Mouse (Mus musculus) layer of hippocampus, adult 18-20 months (tissue): Measurements from ENCODE around the gene Rxra. TPM values are rescaled to one million over a fixed set of nuclear protein-coding genes. Genes with fewer than 3 reads are reported as not detected.
A peak's percentile ranks its signal among the peaks of the same experiment; 100 is the strongest.

Experiments used
- DNase-seq, 2 experiments: peaks; one replicate each; pipeline ENCODE4 v3.0.0; 2022; ENCODE audit warnings: low spot score in 2 of 2
- total RNA-seq, 2 experiments: library from RNA; stranded (reverse); gene quantifications; 2 replicates each; pipeline ENCODE4 v1.2.3; 2021

Rxra gene
- total RNA-seq, 2 experiments from 2014 or later, result 31.0 to 35.1 TPM

- no peak for DNase-seq
These were observed 58.6 kb downstream of the Rxra start for GRCm38 (mm10) chr2:27734800-27735199.

DNA sequence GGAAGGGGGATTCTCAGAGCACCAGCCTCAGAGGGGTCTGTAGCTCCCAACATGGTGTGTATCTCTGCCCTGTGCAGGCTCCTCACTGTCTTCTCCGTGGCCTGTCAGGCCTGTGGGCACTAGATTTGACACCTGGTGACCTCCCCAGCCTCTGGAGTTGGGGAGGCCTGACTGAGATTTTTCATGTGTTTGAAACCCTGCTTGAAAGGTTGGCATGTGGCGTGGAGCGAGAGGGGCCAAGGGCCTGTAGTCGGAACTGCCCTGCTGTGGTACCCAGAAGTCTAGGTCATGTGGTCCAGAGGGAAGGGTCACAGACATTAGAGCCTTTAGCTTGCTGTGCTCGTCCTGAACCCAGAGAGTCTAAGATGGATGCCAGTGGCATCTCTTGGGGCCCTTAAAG lies 60.6 kb downstream of the Rxra start:
- no peak for DNase-seq

GRCm38 (mm10) chr2:27738396-27738795 lies 62.2 kb downstream of the Rxra start:
- no peak for DNase-seq

DNA sequence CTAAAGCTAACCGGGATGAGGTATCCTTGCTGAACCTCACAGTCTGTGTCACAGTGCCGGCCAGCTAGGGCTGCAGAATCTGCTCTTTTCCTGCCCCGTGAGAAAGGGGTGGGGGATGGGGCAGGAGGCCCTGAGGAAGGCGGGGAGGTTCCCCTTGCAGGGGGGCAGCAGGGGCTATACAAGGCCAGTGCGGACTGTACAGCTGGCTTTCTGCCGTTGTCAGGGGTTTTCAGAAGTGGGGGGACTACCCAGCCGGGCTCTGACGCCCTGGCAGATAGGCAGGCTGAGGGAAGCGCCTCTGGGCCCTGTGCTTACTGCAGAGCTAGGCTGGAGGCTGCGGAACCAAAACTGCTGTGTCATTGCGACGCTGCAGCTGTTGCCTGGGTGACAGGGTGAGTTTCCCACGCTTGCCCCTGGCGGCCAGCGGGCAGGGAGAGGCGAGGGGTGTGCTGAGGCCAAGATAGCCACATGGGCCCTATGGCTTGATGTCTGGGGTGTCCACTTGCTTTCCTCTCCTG lies 63.9 kb downstream of the Rxra start:
- peak; percentile 77 to 85 for DNase-seq

GRCm38 (mm10) chr2:27743177-27743576 lies 66.9 kb downstream of the Rxra start:
- no peak for DNase-seq

GRCm38 (mm10) chr2:27743863-27744611 lies 67.8 kb downstream of the Rxra start:
- DNase-seq, result no peak

- no peak for DNase-seq
These were observed 68.5 kb downstream of the Rxra start for GRCm38 (mm10) chr2:27744612-27745351.

DNA sequence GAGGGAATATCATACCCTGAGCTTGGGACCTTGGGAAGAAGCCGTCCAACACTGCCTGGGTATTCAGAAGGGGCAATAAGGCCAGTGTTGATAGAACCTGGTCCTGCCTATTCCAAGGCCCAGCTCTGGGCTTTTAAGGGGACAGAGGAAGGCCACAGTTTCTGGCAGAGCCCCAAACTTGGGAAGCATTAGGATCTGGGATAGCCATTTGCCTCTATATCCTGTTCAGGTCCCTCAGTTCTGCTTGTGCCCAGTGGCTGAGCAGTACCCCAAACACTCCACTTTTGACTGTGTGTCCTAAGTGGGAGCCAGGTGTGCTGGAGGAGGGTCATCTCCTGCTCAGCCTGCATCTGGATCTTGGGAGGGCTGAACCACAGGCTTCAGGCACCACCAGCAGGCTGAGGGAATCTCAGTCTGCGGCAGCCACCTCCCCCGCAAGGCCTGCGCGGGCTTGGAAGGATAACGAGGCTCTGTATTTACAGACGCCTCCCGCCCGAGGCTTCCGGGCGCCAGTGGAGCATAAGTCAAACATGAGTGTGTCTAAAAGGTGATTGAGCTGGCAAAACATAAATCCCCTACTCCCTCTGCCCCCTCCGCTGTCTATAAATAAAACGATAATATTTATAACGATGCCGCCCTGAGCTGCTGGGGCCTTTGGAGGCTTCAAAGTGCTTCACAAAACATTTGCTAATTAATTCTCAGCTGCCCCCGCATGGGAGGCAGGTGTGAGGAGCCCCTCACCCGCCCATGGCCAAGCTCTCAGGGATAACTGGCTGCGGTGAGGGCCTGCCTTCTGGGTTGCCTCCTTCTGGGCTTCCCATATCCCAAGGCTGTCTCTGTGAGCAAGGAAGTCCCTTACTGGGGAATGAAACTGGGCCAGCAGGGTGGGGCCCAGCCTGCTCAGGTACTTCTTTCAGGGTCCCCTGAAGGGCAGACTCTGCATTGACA lies 69.7 kb downstream of the Rxra start:
- peak; percentile 55 to 67 for DNase-seq

DNA sequence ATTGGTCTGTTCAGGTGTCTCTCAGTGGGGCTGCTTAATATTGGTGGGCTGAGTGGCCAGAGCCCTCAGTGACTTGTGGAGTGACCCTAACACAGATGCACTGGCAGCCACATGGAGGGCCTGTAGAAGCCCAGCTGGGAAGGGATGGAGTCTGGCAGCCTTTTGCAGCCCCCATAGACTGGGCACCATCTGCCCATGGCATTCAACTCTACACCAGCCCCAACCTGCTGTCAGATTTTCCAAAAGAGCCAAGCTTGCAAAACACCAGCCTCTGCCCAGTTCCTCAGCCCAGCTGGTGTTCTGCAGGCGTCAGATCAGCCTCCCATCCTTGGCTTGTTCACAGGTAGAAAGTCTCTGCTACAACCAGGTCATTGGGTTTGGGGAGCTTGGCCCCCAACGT lies 70.6 kb downstream of the Rxra start:
- no peak for DNase-seq

GRCm38 (mm10) chr2:27748984-27749383 lies 72.7 kb downstream of the Rxra start:
- DNase-seq, result no peak

- no peak for DNase-seq
These were observed 74.3 kb downstream of the Rxra start for GRCm38 (mm10) chr2:27750399-27751134.

DNA sequence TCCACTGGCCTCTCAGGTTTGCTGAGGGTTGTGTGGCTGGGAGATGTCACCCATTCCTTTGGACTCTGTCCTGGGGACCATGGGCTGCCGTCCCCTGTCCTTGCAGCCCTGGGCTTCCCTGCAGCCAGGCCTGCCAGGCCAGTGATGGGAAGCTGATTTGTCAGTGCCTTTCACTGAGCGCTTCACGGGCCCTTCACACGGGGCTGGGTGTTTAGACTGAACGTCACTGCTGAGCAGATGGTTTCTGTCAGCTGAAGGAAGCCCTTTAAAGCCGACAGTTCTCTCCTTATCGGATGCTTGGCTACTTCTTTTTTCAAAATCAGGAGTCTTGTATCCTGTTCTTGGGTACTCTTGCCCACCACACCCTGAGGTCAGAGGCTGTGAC lies 74.9 kb downstream of the Rxra start:
- DNase-seq, result no peak

- DNase-seq, result no peak
These were observed 75.6 kb downstream of the Rxra start for GRCm38 (mm10) chr2:27751803-27752202.

GRCm38 (mm10) chr2:27754094-27754493 lies 77.9 kb downstream of the Rxra start:
- DNase-seq, result no peak

DNA sequence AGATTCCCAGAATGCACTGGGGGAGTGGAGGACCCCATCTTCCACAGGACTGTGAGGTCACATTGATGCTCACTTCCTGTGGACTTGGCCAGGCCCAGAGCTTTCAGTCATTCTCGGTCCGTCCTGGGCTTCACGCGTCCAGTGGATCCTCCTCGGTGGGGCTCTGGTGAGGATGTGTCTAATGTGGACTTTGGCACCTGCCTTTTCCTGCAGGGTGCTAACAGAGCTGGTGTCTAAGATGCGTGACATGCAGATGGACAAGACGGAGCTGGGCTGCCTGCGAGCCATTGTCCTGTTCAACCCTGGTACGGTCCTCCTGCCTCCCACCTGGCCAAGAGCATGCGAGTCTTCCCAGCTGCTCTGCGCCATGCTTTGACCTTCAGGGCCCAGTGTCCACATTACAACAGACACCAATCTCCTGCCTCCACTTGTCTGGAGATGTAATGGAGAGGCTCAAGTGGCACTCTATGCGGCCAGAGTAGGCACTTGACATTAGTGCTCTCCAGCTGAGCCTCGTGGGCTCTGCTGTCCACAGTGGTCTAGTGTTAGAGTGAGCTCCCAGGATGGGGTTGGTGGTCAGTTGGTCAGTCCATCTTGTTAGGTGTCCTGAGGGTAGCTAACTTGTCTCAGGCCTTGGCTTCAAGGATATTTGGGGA lies 79.9 kb downstream of the Rxra start:
- DNase-seq, result no peak

- peak; percentile 88 to 98 for DNase-seq
These were observed 82.4 kb downstream of the Rxra start for GRCm38 (mm10) chr2:27758414-27759301.

DNA sequence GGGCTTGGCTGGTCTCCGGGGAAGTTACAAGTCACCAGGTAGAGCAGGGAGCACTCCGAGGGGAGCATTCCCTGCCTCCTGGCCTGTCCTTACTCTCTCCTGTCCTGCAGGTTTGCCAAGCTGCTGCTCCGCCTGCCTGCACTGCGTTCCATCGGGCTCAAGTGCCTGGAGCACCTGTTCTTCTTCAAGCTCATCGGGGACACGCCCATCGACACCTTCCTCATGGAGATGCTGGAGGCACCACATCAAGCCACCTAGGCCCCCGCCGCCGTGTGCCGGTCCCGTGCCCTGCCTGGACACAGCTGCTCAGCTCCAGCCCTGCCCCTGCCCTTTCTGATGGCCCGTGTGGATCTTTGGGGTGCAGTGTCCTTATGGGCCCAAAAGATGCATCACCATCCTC lies 83.2 kb downstream of the Rxra start:
- no peak for DNase-seq

GRCm38 (mm10) chr2:27761260-27761995 lies 85.2 kb downstream of the Rxra start:
- DNase-seq, result no peak

- no peak for DNase-seq
These were observed 85.7 kb downstream of the Rxra start for GRCm38 (mm10) chr2:27761996-27762340.
